Mouse (Mus musculus) ovary, postnatal 10 days (tissue): Measurements from ENCODE around the gene Tmem117.

Experiments
- DNase-seq: peaks from one replicate; pipeline ENCODE4 v3.0.0; 2022; ENCODE audit warnings: low spot score

Tmem117 gene

DNA sequence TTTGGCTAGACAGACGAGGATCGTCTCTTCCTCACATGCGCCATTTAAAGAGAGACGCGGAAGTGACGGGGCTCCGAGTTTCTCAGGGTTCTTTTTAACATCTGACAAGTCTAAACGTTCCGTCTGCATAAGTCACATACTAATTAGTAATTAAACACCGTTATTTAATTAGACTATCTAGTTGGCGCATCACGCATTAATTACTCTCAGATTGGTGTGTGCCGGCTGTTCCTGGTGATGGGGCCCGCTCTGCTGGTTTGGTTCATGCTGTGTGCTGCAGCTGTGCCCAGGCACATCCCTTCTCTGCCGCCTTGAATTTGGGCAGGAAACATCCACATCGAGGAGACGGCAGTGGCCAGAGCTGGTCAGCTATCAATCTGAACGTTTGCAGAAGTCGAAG lies 142.7 kb downstream of the Tmem117 start:
- no peak for DNase-seq

DNA sequence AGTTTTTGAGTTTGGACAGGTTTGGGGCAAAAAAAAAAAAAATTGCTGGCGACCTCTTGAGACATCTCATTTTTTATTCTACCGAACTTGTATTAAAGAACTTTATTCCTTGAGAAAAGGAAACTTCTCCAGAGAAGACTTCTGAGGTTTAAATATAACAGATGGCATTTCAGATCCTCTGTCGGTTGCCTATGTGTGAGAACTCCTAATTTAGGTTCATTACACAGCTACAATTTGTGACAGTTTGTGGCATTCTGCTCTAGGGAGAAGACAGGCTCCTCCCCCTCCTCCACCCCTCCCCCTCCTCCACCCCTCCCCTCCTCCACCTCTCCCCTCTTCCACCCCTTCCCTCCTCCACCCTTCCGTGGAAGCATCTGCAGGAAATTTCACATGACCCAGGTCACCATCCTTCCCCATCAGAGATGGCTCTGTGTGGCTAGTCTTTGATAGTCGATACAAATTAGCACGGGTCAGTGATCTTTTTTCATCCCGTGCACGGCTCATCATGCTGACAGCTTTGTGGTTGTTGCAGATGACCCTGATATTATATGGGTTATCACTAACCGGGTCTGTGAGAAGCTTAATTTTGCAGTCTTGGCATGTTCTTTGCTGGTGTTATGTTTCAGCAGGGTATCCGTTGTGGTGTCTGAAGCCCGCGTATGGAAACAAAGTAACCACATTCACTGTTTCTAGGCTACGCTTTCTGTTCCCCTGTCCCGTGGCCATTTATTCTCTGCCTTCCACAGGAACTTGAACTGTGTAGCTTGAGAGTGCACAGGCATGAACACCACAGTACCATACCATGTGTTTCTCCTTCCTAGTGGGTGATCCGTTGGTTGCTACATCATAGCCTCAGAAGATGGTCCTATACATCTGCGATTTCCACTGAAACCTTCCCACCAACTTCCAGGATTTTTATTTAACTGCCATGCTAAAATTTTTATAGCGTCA lies 147.4 kb downstream of the Tmem117 start:
- DNase-seq = no peak

DNA sequence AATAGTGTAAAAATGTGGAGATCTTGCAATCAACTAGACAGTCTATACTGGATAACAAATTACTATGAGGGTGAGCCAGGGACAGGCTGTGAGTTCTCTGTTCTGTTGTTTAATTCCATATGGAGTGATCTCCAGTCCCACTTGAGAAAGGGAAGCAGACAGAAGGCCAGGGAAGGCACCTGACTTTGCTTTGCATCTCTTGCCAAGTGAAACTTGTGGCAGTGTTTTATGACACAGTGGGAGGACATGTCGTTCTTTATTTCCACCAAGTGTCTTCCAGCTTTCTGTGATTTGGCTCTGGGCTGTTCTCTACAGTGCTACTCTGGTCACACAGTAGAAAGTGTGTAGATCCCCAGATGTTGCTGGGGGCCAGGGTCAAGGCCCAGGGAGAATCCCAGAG lies 152.5 kb downstream of the Tmem117 start:
- DNase-seq = no peak

DNA sequence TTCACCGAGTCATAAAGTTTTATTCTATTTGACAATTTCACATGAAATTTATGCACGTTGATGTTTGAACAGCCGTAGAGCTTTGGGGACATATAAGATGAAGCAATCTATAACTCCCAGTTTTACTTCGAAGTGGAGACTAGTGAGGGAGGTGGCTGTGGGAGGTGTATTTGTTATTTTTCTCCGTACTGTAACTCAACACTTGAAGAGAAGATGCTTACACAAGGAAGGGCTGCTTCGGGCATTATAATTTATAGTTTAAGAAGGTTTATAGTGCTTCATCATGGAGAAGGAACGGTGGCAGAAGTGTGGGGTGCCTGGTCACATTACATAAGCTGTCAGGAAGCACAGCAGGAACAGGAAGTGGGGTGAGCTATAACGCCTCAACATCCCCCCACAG lies 164.4 kb downstream of the Tmem117 start:
- DNase-seq = no peak

DNA sequence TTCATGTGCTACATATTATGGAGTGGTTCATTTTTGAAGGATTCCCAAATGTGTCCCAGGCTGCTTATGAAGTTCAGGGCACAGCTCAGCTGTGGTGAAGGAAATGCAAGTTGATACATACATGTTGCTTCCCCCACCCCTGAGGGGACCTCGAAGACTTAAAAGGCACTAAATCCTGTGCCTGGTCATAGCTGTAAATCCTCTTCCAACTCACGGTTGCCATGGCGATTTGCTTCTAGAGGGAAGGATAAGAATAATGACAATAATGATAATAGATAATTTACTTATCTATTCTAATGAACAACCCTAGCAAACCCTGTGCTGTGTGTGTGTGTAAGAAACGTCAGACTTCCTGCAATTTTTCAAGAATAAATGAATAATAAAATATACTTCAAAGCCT lies 166.5 kb downstream of the Tmem117 start:
- DNase-seq = no peak

DNA sequence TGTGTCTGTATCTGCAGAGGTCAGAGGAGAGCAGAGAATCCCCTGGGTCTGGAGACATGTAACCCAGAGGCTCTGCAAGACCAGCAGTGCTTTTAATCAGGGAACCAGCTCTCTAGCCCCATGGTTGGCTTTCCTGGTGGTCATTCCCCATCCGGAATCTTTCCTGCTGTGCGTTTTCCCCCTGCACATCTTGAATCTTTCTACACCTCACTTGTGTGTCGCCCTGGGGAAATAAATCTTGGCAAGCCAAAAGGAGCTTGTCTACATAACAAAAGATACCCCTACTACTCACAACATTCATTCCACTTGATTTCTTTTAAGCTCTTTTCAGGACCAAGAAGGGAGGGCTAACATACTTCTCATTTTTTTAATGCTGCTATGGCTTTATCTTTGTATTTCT lies 169.2 kb downstream of the Tmem117 start:
- no peak for DNase-seq

DNA sequence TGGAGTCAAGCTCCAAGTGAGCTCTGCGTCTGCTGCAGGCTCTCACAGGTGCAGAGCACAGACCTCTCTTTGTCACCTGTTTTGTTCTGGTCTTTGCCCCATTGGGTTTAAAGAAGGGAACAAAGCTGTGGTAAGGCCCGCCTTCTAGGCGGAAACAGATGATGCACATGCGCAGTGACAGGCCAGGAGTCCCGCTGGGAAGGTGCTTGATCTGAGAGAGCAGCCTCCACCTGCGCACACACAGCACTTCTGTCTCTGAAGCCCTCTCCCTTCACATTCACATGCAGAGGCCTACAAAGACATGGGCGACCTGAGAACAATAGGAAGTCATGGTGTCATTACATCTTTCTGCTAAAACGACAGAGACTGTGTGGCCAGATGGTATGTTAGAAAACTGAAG lies 172.4 kb downstream of the Tmem117 start:
- no peak for DNase-seq

DNA sequence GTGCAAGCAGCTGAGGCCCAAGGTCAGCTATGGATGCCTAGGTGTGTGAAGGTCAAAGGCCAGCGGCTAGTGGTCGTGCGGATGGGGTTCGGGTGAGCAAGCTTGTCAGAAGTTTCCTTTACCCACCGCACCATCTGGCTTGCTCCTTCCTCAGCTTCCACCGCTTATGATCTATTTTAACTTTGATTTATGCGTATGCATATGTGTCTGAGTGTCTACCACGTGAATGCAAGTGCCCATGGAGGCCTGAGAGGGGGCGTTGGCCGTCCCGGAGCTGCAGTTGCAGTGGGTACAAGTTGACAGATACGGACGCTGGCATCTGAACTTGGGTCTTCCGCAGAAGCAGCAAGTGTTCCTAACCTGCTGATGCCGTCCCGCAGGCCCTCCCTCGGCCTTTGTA lies 173.8 kb downstream of the Tmem117 start:
- no peak for DNase-seq

DNA sequence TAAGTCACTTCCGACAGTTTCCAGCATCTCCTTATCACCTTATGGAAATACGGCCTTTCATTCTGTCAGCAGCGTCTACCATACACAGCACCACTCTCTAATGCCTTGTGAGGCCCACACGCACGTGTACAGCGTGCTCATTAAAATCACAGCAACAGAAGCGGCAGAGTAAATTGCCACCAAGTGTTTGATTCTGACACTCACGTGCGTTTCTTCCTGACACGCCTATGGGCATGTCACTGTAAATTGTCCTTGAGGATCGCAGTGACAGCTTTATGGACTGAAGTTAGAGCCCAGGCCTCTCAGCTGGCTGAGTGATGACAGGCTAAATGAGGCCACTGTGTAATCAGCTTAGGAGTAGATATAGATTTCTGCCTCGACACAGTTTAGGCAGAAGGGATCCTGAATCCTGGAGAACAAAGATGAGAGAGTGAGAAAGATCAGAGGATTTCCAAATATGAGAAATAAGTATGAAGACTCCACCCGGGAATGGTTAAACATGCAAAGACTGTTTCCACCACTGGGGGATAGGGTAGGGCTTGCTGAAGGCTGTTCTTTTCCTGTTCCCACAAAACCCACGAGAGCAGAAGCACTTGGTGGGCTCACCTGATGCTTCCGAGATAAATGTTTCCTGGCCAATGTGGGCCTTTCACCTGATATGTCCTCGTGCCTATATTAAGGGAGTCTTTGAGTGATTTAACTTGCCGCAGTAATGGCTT lies 174.8 kb downstream of the Tmem117 start:
- DNase-seq = no peak

DNA sequence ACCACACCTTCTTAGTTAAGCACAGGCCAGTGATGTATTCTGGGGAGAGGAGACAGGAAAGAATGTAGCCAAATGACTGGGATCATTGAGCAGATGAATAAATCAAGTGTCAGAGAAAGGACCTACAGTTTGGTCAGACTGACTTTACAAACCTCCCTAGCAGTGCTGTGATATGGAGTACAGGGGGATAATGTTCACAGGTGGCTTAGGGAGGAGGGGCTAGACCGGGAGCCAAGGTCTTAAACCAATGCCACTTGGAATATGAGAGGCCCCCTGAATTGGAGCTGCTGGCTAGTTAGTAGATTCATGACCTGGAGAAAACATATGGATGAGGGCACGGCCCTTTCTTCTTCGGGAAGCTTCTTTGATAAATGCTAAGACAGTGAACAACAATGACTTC lies 177.0 kb downstream of the Tmem117 start:
- DNase-seq = no peak

DNA sequence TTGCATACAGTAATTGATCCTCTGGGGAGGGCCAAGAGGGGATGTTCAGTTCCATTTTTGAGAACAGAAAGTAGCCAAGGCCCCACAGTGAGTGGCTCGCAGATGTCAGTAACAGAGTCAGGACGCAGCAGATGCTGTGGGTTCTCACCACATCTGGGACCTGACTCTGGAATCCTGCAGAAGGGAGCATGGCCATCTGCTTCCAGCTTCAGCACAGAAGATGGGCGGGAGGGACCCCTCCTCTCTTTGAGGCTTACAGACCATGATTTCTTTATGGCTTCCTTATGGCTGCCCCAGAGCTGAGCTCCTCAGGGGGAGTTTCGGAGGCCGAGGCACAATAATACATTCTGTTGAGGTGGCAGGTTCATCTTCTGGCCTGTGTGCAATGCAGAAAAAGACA lies 182.5 kb downstream of the Tmem117 start:
- no peak for DNase-seq

DNA sequence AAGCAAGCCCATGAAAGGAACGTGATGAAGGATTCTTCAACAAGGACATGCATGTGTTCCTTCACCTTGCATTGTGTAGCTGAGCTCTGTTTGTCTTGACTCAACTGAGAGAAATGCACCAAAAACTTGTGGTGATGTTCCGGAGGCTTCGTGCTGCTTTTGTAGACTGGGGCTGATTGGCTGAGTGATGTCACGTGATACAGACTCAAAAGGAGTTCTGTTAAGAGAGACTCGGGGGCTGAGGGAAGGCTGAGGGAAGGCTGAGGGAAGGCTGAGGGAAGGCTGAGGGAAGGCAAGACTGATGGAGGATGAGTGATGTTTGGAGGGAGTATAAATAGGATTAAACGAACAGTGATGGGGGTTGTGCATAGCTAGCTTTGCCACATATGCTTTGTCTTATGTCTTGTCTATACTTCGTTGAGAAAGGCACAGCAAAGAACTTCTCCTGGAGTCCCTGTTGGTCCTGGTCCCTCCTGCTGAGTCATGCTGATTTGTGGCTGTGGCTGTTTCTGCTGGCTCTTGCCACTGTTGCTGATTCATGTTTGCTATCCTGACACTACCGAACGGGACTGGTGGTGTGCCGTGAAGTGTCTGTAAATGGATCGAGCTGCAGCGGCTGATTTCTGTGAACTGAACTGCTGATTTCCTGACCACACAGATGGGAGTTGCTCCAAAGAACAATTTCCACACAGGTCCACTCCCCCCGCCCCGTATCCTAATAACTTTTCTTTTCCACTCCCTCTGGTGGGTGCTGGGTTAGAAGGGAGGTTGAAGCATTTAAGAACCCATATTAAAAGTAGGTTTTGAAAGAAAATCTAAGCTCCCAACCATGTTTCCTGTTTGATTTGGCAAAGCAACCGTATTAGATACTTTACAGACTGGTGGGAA lies 185.4 kb downstream of the Tmem117 start:
- DNase-seq = no peak

DNA sequence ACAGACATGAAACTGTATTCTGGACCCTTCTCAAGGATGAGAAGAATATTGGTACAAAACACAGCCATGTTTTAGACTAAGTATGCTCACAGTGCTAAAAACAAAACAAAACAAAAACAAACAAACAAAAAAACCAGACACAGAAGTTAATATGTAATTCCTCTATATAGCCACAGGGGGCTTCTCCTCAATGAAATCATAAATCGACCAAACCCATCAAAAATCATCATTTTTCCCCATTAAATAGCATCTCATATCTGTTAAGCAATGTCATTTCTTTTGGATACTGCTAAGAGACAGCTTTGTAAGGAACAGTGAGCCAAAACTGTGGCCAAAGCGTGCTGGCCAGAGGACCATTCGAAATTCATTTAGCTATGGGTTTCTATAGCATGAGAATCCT lies 206.6 kb downstream of the Tmem117 start:
- DNase-seq = no peak

DNA sequence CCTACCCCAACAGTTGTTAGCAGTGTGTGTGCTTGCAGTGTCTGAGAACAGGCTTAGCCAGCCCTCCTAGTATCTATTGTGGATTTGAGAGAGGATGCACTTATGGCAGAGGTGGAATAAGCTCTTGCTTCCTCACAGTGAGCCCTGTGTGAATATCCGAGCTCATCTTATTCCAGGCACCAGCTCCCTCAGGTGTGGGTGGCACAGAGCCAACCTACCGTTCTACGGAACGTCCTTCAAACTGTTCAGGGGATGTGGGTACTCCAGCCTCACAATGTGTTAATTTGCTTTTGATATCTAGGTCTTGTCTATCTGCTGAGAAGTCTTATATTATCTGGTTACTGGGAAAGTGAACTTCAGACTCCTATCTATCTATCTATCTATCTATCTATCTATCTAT lies 209.6 kb downstream of the Tmem117 start:
- DNase-seq = no peak

DNA sequence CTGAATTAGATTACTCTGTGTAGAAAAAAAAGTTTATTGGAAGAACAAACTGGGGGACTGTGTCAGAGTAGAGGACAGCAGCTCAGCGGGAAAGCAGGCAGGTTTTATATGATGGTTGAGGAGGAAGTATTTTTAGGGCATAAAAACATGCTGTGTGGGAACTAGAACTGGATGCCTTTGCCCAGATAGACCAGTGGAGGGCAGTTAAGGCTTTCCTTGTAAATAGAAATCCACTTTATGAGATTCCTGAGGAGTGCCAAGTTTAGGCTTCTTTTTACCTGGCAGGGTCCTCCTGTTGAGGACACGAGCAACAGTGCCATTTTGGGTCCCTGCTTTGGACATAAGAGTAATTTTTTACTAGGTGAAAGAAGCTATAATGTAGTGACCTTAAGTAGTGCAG lies 218.5 kb downstream of the Tmem117 start:
- DNase-seq = no peak

DNA sequence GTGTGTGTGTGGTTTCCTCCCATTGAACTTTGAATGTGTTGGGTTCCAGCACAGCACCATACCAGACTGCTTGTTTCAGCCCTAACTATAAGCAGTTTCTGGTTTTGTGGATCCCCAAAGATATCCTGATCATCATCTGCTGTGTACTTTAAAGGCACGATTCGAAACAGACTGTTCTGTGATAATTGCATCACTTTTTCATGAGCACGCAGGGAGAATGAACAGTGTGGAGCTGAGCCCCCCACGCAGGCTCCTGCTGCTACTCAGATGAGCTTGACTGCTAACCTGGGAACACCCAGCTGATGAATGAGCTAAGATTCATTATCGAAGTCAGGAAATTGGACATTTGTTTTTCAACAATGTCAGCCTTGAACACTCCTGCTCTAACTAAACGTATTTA lies 230.6 kb downstream of the Tmem117 start:
- no peak for DNase-seq

DNA sequence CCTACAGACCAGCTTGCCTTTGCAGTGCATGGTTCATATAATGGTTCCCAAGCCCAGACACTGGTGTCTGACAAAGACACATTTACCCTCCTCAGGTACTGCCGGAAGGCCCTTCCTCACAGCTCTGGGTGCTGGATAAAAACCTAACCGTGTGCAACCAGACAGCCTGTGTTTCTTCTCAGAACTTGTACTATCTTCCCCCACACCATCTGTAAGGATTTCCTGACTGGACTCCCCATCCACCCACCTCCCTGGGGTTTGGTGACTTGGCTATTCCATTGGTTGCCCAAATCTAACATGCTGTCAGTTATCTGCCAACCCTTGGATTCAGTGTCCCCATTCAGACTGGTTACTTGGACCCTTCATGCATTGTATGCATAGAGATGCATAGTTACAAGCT lies 232.1 kb downstream of the Tmem117 start:
- DNase-seq = no peak

DNA sequence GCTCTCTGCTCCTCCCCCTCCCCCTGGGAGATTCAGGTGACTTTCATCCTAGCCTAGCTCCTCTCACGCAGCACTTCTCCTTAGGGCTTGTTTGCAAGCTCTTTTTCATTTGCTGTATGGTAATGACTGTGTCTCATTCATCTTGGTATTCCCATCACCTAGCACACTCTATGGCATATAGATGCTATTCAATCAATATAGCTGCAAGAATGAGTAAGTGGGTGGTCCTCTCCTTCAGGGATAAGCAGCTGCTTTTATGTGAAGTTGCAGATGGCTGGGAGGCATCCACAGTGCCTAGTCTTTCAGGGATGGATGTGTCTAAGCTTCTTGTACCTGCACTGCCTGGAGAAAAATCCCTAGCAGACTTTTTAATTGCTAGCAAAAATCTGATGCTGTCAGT lies 235.1 kb downstream of the Tmem117 start:
- DNase-seq = no peak

DNA sequence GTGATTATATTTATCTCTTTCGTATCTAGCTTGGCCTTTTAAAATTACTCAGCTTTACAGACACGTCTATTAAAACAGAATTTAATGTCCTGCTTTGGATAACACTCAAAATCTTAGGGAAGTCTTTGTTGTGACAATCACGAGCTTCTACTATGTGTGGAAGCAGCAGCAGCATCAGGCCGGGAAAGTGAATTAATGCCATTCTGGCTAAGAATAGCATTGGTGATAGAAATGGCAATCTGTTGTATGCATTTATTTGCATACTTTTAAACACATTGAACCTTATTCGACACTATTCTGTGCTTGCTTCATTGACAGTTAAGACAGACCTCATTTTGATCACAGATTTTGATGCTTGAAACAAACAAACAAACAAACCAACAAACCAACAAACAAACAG lies 239.3 kb downstream of the Tmem117 start:
- DNase-seq = no peak

DNA sequence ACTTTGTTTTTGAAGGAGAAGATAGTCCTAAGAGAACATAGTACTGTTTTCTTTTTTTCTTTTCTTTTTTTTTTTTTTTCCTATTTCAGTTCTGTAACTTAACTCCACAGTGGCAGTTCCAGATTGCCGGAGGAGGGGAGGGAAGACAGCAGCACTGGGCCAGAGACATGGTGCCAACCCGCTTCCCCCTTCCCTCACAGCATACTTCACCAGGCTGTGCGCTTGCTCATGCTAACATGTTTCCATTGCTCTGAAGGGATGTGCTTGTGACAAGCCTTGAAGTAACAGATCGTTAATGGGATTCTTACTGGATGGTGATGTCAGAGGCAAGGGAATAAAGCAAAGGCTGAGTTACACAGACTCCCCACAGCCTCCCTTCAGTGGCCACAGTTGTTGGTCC lies 256.0 kb downstream of the Tmem117 start:
- no peak for DNase-seq

DNA sequence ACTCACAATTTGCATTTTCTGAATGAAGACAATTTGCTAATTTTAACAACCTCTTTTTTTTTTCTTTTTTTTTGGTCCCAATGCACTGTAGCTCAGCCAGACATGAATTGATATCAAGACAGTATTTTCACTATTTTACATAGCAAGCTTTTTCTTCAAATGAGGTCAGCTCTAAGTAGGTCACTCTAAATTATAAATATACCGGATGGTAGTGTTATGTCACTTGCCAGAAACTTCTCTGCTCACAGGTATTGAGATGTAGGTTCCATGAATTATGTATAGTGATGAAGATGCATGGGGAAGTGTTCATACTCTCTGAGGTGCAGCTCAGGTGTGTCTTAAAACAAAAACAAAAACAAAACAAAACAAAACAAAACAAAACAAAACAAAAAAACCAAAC lies 264.2 kb downstream of the Tmem117 start:
- no peak for DNase-seq

DNA sequence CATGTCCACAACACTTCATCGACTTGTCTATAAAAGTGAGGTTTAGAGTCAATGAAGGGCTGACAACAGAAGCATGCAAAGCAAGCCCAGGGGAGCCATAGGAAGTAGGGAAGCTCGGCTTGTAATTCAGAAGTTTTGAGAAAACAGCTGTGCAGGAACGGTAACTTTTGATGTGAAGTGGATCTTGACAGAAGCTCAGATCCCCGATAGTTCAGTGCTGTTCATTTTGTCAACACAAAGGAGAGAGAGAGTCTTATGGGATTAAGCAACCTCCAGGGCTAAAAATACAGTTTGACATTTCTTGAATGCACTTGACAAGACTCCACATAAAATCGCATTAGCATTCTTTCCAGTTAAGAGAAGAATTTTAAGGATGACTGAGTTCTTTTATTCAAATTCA lies 265.1 kb downstream of the Tmem117 start:
- no peak for DNase-seq

DNA sequence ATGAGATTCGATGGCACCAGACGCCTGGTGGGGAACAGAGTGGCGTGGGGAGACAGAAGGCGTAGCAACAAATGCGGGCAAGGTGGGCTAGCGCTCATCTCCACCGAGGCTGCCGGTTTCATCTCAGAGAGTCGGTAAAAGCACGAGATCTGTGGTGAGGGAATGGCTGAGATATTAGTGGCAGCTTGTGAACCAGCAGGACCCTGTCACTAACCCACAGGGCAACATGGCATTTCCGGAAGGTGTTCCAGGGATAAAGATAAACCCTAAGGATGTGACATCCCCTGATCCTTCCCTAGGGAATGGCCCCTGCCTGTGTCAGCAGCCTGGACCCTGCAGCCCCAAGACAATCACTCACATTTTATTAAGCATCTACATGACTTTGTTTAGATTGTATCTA lies 266.6 kb downstream of the Tmem117 start:
- no peak for DNase-seq
